Mouse (Mus musculus) MN1 (cell line): ENCODE results near the gene Prox2.
"Not testable (repeated sequence)": the region's sequence is repeated elsewhere in the genome, so short reads cannot be mapped to it uniquely, and the experiment has no call there.

ENCODE experiments used
- DNase-seq: peaks from one replicate; pipeline ENCODE4 v3.0.0-alpha.2; 2016; ENCODE audit warnings: low spot score

Gene Prox2

DNA sequence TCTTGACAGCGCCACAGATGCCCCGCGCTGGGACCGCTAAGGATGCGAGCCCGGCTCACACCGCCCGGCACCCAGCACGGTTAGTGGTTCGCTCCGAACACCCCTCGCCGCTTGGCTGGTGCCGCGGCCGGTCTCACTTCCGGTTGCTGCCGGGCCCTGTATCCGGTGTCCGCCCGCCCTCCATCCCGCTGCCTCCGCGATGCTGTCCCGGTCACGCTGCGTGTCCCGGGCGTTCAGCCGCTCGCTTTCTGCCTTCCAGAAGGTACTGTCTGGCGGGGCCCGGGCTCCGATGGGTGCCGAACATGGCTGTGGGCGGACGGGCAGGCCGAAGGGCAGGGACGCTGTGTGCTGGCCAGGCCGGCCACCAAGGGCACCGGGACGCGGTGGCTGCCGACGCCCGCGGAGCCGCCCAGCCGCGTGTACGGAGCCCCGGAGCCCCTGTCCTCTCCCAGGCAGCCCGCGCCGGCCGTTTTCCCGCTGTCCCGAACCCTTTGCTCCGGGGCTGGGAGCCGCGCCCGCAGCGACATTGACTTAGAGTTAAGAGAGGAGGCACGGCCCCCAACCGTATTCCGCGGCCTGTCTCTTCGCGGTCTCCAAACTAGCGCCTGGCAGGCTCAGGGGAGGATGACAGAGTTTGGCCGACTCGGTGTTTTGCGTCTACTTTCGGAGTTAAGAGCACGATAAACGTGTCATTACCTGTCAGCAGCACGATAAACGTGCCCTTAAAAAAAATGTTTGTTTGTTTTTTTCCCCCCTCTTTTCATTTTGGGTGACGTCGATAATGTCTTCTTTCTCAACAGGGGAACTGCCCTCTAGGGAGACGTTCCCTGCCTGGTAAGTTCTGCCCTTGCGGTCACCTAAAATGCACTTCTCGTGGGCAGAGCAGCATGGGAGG is at the start of gene Prox2, which contains the start of gene Dlst:
Prox2 (minus strand) TSS at position 62 of the 895 bp plus-strand sequence.
Dlst (plus strand) TSS at position 136 of the 895 bp plus-strand sequence.
- DNase-seq: peak; percentile 93

DNA sequence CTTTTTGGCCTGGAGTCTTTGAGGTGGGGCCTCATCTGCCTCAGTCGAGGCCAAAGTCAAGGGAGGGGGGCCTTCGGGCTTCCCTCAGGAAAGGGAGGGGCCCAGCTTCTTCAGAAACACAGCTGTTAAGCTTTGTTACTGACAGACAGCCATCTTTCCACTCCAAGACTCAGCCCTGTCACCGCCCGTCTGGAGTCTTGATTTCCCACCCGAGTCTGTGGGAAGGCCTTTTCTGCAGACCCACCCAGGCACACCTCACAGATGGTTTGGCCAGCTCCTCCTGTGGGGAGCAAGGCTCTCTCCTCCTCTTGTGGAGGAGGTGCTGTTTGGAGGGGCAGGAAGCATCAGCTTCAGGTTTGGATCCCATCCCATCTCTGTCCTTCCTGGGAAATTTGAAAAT is 49.0 kb upstream of the Prox2 start:
- DNase-seq: no peak

GRCm38 (mm10) chr12:85158801-85159200 is 48.2 kb upstream of the Prox2 start:
- DNase-seq: no peak

GRCm38 (mm10) chr12:85157797-85158460 is 47.4 kb upstream of the Prox2 start:
- DNase-seq: no peak

DNA sequence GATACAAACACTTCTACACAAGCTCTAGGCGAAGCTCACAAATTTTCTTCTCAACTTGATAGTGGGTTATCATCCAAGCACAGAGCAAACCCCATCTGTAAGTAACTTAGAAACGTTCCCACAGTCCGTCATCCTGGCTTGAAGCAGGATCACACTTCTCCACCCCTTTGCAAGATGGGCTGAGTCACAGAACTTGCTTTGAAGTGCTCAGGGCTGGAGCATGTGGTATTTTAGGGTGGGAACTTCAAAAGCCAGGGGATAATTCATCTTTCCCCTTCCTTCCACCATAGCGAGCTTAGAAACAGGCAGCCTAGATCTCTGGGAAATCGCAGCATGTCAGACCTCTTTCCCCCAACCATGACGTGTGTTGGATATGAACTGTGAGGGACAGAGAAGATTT is 45.8 kb upstream of the Prox2 start:
- no peak for DNase-seq

DNA sequence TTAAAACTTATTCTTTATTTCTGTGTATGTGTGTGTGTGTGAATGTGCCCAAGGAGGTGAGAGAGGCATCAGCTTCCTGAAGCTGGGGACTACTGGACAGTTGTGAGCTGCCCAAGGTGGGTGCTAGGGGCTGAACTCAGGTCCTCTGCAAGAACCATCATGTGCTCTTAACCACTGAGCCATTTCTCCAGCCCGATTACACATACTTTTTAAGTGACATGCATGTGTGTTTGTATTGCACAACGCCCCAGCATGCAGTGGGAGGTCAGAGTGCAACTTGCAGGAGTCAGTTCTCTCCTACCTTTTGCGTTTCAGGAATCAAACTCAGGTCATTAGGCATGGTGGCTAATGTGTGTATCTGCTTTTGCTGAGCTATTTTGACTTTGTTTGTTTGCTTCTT is 42.5 kb upstream of the Prox2 start:
- no peak for DNase-seq

DNA sequence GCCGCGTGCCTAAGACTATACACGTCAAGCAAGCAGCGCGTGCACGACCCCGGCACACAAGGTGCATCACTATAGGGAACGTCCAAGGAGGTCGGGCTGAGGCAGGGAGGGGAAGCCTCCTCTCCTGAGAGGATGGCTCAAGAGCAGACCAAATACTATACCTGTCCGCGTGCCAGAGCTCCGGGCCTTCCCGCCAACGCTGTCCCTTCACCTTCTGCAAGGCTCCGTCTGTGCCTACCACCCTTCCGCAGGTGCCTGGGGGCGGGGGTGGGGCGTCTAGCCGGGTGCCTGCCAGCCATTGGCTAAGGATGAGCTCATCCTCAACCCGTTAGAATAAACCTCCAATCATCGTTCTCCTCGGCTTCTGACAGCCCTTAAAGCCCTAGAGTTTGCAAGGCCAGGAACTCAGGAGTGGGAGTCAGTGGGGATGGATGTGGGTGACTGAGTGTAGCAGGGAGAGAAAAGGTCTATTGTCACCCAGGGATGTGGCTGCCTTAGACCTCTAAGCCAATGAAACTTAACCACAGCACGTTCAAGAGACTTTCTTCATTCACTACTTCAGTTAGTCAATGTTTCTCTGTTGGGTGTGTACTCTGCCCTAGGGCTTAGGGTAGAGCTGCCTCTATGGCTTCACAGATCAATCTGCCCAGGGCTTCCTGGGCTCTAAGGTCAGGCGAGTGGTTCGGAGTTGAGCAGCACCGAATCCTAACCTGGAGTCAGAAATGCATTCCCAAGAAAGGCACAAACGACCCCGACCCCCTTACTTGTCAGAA is 40.6 kb upstream of the Prox2 start, which contains the start of gene Rps6kl1:
Rps6kl1 (minus strand) TSS at position 263 of the 773 bp plus-strand sequence.
- peak; percentile 87 for DNase-seq

DNA sequence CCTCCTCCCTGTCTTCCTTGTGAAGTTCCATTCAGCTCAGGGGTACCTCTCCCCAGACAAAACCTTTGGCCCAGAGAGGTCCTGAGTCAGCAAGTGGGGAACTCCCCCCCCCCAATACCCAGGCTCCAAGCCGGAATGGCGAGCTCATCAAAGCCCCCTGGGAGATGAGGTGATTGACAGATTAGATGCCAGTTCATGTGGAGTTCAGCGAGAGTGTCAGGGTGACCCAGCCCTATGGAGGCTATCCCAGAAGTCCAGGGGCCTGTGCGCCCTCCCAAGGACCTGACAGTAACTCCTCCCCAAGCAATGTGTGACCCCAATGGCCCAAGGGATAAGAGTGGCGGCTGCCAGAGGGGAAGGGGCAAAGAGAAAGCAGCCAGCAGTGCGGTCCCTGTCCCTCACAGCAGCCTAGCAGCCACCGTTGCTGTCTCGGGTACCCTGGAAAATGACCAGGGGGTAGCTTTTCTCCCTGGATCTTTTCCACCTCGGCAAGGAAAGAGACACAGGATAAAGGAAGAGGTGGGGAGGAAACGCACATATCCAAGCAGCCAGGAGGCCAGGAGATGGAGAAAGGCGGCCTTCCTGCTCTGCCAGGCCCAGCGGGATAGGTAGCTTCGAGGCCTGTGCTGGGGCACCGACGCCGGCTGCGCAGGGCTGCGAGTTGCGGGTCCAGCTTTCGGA is 39.9 kb upstream of the Prox2 start:
- peak; percentile 43 for DNase-seq

- no peak for DNase-seq
Measured at GRCm38 (mm10) chr12:85146881-85147280, 36.3 kb upstream of the Prox2 start.

- peak; percentile 45 for DNase-seq
Measured at GRCm38 (mm10) chr12:85146355-85146754, 35.8 kb upstream of the Prox2 start.

DNA sequence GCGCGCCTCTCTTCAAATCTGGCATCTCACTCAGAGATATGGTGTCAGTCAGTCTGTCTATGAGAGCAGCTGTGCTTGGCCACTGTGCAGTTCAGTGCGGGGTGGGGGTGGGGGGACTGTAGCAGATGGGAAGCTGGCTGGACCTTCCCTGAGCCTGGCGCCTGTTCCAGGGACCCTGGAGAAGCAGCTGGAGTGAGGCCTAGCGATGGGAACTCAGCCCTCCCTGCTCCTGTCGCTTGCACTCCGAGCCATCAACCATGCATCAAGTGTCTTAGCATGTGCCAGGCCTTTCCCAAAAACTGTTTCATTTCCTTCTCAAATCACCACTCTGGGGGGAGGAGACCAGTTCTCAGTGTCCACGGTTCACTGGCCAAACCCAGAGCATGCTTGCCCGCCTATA is 35.1 kb upstream of the Prox2 start:
- no peak for DNase-seq

DNA sequence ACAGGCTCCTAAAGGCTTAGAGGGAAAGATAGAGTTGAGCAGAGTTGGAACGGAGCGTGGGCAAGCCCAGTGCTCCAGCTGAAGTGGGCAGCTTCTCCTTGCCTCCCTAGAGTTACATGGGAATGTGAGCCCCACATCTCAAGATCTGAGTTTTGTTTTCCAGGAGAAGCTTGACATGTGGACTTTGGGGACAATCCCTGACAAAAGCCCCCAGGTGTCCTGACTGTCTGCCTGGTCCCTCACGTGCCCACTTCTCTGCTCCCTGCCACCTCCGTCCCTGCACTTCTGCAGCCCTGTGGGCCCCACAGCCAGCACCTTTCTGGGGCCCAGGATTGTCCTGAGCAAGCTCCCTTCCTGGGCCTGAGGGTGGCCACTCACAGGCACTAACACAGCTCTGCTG is 34.3 kb upstream of the Prox2 start:
- DNase-seq: no peak

DNA sequence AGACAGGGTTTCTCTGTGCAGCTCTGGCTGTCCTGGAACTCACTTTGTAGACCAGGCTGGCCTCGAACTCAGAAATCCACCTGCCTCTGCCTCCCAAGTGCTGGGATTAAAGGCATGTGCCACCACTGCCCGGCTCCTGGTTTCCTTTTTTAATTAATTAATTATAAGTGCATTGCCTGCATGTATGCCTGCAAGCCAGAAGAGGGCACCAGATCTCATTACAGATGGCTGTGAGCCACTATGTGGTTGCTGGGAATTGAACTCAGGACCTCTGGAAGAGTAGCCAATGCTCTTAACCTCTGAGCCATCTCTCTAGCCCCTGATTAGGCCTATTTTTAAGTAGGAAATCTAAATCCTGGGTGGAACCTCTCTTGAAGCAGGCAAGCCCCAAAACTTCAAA is 33.7 kb upstream of the Prox2 start:
- not testable (repeated sequence) for DNase-seq

GRCm38 (mm10) chr12:85142803-85143202 is 32.2 kb upstream of the Prox2 start:
- DNase-seq: peak; percentile 86

- no peak for DNase-seq
Measured at GRCm38 (mm10) chr12:85141096-85141495, 30.5 kb upstream of the Prox2 start.

- DNase-seq: no peak
Measured at GRCm38 (mm10) chr12:85140036-85140701, 29.6 kb upstream of the Prox2 start.

- DNase-seq: no peak
Measured at GRCm38 (mm10) chr12:85136627-85137026, 26.1 kb upstream of the Prox2 start.

- DNase-seq: no peak
Measured at GRCm38 (mm10) chr12:85135513-85136470, 25.2 kb upstream of the Prox2 start.

DNA sequence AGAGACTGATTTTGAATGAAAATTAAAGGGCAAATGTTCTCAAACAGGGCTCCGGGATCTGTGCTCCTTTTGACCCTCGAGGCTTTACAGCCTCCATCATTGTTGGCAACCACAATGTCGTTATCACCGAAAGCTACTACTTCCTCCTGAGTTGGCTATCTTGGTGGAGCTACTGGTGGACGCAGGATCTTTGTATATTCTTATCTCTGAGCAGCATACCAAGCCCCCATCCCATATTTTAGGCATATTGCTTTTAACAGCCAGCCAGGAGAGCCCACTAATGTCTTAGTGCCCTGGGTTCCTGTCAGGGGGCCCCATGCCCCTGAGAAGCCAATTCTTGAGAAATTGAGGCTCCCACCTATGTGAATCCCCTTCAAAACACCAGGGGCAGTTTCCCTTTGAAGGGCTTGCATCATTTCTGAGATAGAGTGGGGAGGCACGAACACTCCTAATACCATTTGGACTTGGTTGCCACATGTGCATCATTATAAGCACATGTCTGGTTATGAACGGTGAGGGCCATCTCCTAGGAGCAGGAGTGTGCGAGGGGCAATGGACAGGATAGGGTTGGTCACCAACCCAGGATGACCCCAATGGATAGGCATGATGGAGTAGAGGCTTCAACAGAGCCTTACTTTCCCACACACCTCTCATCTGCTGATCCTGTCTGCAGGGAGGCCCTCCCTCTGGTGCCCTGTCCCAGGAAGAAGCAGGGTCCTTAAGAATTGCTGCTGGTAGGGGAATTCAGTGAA is 23.7 kb upstream of the Prox2 start:
- DNase-seq: no peak
